Mouse (Mus musculus) C2C12 (cell line): ENCODE data around the gene Tulp4.

Experiments used
- CEBPB ChIP-seq: IDR thresholded peaks from one replicate; pipeline ENCODE4 v1.6.1; 2011; ENCODE audit warnings: low read depth, mild to moderate bottlenecking, control low read depth, moderate library complexity
- CTCF ChIP-seq: IDR thresholded peaks from one replicate; pipeline ENCODE4 v1.5.1; 2011; ENCODE audit not compliant: control insufficient read depth, insufficient read depth, insufficient read length
- FOSL1 ChIP-seq: IDR thresholded peaks from one replicate; pipeline ENCODE4 v1.8.0; 2011; ENCODE audit warnings: mild to moderate bottlenecking, low read length; ENCODE audit not compliant: poor library complexity, insufficient read depth, severe bottlenecking
- MAX ChIP-seq: IDR thresholded peaks from one replicate; pipeline ENCODE4 v1.6.1; 2011; ENCODE audit warnings: mild to moderate bottlenecking, control low read depth
- MYOD1 ChIP-seq: IDR thresholded peaks from one replicate; pipeline ENCODE4 v1.6.1; 2011; ENCODE audit warnings: low read depth; ENCODE audit not compliant: control insufficient read depth, insufficient read length
- USF1 ChIP-seq: IDR thresholded peaks from one replicate; pipeline ENCODE4 v1.6.1; 2011; ENCODE audit warnings: low read depth, mild to moderate bottlenecking, control low read depth, moderate library complexity

- TF ChIP-seq CTCF: no peak
- TF ChIP-seq USF1: no peak
- TF ChIP-seq MYOD1: no peak
- no peak for TF ChIP-seq CEBPB
- no peak for TF ChIP-seq MAX
- peak; percentile 2 for TF ChIP-seq FOSL1
Observed at GRCm38 (mm10) chr17:6117148-6117725, 11.0 kb downstream of the Tulp4 start.
